Mouse (Mus musculus): Measurements from ENCODE around the gene Mlx. TPM values are rescaled to one million over a fixed set of nuclear protein-coding genes. Genes with fewer than 3 reads are reported as not detected.
A peak's percentile ranks its signal among the peaks of the same experiment; 100 is the strongest.

The Mlx gene
- total RNA-seq, 2 experiments from 2014 or later: 47.1 to 53.0 TPM

GRCm38 (mm10) chr11:101063676-101064327, 23.3 kb upstream of the Mlx start:
- intact Hi-C loops (cut with DNase I): loop anchor here (2.0 kb wide), 1 partner anchor 171 kb away; no protein-coding TSS in a partner anchor
- peak in 1 of 2 experiments; percentile 70 for DNase-seq (ENCODE audit: low spot score in 2 of 2)

- DNase-seq (ENCODE audit: low spot score in 2 of 2): no peak
- intact Hi-C loops (cut with DNase I): loop anchor here (2.0 kb wide), 1 partner anchor 172 kb away; no protein-coding TSS in a partner anchor
These were observed 22.6 kb upstream of the Mlx start for GRCm38 (mm10) chr11:101064462-101064861.

DNA sequence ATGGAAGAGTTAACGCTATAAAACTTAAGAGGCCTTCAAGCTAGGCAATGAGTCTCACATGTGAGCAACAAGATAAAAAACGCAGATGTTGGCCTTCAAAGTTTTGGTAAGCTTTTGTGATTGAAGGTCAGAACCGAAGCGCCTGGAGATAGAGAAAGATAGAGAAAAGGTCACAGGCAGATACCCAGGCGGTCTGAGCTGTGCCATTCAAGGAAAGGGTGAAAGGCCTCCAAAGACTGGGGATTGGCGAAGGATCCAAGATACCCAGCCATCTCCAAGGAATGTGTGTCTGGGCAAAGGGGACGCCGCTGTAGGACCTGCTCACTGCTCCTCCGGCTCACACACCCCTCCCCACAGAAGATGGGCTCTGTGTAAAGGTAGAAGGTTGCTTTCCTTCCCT, 22.1 kb upstream of the Mlx start:
- no peak for DNase-seq (ENCODE audit: low spot score in 2 of 2)
- intact Hi-C loops (cut with DNase I): loop anchor here (2.0 kb wide), 1 partner anchor 172 kb away; no protein-coding TSS in a partner anchor

DNA sequence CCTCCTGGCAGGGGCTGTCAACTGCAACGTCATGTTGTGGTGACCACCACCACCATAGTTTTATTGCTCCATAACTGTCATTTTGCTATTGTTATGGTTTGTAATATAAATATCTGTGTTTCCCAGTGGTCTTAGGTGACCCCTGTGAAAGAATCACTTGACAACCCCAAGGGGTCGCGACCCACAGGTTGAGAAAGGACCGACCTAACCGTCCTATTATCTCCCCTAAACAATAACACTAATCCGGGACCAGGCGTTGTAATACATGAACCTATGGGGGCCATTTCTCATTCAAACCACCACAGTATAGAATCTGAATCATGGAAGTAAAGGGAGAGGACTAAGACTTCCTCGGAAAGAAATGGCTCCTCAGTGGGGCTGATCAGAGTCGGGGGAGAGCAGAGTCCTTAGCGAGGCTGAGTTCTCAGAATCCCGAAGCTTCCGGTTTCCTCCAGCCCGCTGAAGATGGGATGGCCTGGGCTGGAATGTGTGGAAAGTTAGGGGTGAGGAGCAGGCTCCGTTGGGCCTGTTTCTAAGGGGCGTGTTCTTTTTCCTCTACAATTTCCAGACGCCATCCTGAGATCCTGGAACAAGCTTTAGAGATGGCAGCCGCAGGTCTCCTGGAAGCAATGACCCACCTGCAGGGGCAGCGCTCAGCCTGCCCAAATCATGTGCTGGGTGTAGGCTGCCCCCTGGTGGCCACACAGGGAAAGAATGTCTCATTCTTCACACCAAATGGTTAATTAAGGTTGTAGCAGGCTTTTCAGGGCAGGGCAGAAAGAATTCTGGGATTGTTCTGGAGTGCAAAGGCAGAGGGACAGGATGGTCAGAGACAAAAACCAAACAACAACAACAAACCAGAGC, 20.3 kb upstream of the Mlx start:
- peak; percentile 82 to 83 for DNase-seq (ENCODE audit: low spot score in 2 of 2)
- intact Hi-C loops (cut with DNase I): loop anchor here (2.0 kb wide), 1 partner anchor 84 kb away; no protein-coding TSS in a partner anchor

- DNase-seq (ENCODE audit: low spot score in 2 of 2): peak; percentile 97
- intact Hi-C loops (cut with DNase I): no loop called here
These were observed 17.5 kb upstream of the Mlx start, which contains the start of gene Naglu for GRCm38 (mm10) chr11:101069391-101070188. Naglu (plus strand) TSS chr11:101070012.

DNA sequence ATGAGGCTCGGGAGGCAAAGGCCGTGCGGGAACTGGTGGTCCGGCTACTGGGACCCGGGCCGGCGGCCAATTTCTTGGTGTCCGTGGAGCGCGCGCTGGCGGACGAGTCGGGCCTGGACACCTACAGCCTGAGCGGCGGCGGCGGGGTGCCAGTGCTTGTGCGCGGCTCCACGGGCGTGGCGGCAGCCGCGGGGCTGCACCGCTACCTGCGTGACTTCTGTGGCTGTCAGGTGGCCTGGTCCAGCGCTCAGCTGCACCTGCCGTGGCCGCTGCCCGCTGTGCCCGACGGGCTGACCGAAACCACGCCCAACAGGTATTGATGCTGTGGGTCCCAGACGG, 16.9 kb upstream of the Mlx start:
- intact Hi-C loops (cut with DNase I): no loop called here
- no peak for DNase-seq (ENCODE audit: low spot score in 2 of 2)

DNA sequence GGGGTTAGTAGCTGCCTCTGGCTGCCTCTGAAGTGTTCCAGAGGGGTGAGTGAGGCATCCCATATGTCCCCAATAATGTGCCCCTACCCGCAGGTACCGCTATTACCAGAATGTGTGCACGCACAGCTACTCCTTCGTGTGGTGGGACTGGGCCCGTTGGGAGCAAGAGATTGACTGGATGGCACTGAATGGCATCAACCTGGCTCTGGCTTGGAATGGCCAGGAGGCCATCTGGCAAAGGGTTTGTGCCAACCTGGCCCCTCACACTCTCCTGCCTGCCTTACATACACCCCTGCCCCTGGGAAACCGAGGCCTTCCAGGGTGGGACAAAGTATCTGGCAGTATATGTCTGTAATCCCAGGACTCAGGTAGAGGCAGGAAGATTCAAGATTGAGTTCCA, 16.1 kb upstream of the Mlx start:
- no peak for DNase-seq (ENCODE audit: low spot score in 2 of 2)
- intact Hi-C loops (cut with DNase I): no loop called here

DNA sequence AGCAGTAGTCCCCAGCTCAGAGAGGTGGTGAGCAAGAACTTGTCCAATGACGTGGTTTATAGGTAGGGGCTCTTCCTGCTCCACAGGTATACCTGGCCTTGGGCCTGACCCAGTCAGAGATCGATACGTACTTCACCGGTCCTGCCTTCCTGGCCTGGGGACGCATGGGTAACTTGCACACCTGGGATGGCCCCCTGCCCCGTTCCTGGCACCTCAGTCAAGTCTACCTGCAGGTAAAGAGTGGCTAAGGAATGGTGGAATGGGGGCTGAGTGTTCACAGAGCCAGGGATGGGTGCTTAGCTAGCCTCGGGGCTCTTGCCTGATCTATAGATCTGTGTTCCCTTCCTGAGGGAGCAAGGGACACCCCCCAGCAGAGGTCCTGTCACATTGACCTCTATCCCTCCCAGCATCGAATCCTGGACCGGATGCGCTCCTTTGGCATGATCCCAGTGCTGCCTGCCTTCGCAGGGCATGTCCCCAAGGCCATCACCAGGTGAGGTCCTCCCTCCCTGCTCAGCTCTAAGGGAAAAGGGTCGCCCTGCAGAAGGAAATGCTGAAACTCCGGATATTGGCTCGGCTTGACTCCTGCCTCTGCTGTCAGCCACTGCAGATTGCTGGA, 15.2 kb upstream of the Mlx start:
- no peak for DNase-seq (ENCODE audit: low spot score in 2 of 2)
- intact Hi-C loops (cut with DNase I): no loop called here

GRCm38 (mm10) chr11:101078121-101078520, 9.0 kb upstream of the Mlx start, which contains the start of gene Hsd17b1:
Hsd17b1 (plus strand) TSS chr11:101078411.
- intact Hi-C loops (cut with DNase I): no loop called here
- no peak for DNase-seq (ENCODE audit: low spot score in 2 of 2)

- intact Hi-C loops (cut with DNase I): no loop called here
- no peak for DNase-seq (ENCODE audit: low spot score in 2 of 2)
These were observed 7.3 kb upstream of the Mlx start for GRCm38 (mm10) chr11:101079746-101080145.

DNA sequence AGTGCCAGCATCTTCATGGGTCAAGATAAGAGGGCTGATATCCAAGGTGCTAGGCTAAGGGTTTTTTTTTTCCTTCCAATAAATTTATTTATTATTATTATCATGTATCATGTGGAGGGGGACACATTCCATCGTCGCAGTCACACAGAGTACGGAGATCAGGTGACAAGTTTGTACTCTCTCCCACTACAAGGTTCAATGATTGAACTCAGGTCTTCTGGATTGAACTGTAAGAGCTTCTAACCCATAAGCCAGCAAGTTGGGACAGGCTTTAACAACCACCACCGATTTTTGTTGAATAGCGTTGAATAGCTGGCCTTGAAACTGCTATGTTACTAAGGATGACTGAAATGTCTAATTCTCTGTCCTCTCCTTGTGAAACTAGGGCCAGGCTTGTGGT, 6.7 kb upstream of the Mlx start:
- no peak for DNase-seq (ENCODE audit: low spot score in 2 of 2)

DNA sequence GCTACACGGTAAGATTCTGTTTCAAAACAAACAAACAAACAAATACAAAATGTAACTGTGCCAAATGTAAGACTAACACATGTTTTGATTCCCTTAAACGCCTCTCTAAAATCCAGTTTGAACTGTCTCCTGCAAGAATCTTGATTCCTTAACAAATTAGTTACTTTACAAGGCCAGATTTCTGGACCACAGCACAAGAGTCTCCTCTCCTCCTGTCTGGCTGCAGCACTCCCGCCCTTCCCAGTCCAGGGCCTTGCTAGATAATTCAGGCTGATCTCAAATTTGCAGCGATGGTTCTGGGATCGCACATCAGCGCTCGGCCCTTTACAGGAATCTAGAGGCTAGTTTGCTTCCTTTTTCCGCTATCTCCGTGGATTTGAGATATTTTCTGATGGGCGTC, 5.4 kb upstream of the Mlx start:
- intact Hi-C loops (cut with DNase I): loop anchor here (2.0 kb wide), 1 partner anchor 95 kb away; no protein-coding TSS in a partner anchor
- no peak for DNase-seq (ENCODE audit: low spot score in 2 of 2)

More for the DNA sequence above, 6.7 kb upstream of the Mlx start:
- intact Hi-C loops (cut with DNase I): no loop called here

DNA sequence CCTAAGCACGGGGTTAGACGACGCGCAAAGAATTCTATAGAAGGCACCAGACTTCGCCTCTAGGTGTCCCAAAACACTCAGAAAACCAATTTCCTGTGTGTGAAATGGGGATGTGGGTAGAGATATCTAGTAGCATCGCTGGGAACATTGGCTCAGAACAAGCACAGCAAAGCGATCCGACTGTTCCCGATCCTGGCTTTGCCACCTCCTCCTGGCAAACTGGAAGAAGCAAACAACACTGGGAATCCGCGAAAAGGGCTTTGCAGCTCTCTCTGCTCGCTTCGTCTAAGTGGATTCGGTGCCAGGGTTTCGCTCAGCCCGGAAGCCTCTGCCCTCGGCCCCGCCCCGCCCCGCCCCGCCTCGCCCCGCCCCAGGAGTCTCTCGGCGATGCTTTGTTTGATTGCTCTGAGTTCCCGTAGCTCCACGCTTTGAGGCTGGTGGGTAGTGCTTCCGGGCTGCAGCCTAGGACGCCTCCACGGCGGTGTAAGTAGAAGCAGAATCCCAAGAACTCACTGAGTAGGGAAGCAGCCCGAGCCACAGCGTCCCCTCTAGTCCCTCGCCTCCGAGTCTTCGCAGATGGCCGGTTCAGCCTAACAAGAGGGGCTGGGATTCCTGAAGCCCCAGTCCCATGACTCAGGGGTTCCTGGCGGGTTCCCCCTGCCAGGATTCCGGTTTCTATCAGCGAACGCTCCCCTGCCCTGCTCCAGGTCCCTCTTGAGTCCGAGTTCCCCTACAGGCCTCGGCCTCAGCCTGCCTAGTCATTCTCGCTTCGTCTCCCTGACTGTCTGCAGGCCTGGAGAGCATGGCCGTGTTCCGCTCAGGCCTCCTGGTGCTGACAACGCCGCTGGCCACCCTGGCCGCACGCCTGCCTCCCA, 4.6 kb upstream of the Mlx start, which contains the start of gene Coasy:
Gene Coasy, plus strand, starts transcription at position 358 of the 875 bp plus-strand sequence.
- peak; percentile 91 to 96 for DNase-seq (ENCODE audit: low spot score in 2 of 2)
- intact Hi-C loops (cut with DNase I): loop anchor here (2.0 kb wide), 1 partner anchor 94 kb away; no protein-coding TSS in a partner anchor

DNA sequence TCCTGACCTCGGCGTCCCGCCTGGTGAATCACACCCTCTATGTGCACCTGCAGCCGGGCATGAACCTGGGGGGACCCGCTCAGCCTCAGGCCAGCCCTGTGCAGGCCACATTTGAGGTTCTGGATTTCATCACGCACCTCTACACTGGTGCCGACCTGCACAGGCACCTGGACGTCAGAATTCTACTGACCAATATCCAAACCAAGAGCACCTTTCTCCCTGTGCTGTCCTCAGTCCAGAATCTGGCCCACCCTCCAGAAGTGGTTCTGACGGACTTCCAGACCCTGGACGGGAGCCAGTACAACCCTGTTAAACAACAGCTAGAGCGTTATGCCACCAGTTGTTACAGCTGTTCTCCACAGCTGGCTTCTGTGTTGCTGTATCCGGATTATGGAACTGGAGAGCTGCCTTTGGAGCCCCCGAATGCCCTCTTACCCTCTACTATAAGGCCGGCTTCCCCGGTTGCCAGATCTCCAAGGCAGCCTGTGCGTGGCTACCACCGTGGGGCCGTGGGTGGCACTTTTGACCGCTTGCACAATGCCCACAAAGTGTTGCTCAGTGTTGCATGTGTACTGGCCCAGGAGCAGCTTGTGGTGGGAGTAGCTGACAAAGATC, 3.9 kb upstream of the Mlx start:
- DNase-seq (ENCODE audit: low spot score in 2 of 2): no peak
- intact Hi-C loops (cut with DNase I): loop anchor here (2.0 kb wide), 1 partner anchor 94 kb away; no protein-coding TSS in a partner anchor

GRCm38 (mm10) chr11:101084246-101084645, 2.8 kb upstream of the Mlx start:
- DNase-seq (ENCODE audit: low spot score in 2 of 2): no peak
- intact Hi-C loops (cut with DNase I): no loop called here

DNA sequence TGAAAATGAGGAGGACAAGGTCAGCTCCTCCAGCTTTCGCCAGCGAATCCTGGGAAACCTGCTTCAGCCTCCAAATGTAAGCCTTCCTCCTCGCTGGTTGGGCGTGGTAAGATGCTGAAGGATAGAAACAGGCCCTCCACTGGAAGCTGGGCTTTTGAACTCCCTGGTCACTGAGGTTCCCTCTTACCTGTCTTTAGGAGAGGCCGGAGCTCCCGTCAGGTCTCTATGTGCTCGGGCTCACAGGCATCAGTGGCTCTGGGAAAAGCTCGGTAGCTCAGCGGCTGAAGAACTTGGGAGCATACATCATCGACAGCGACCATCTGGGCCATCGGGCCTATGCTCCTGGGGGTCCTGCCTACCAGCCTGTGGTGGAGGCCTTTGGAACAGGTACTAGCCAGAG, 2.3 kb upstream of the Mlx start:
- no peak for DNase-seq (ENCODE audit: low spot score in 2 of 2)
- intact Hi-C loops (cut with DNase I): no loop called here

- DNase-seq (ENCODE audit: low spot score in 2 of 2): no peak
- intact Hi-C loops (cut with DNase I): loop anchor here (2.0 kb wide), 1 partner anchor 33 kb away; the partner anchor contains the start of genes Retreg3 and Tubg1
These were observed 1.3 kb upstream of the Mlx start for GRCm38 (mm10) chr11:101085617-101086322.

Measured in left cerebral cortex, postnatal 25 days (tissue).